Mouse (Mus musculus) right cerebral cortex, postnatal 25 days (tissue): ENCODE data around the gene Gm11172.
"Not testable (repeated sequence)": the region's sequence is repeated elsewhere in the genome, so short reads cannot be mapped to it uniquely, and the experiment has no call there.

ENCODE experiments used
- DNase-seq: peaks from one replicate; pipeline ENCODE4 v3.0.0; 2022

Gm11172 gene

DNA sequence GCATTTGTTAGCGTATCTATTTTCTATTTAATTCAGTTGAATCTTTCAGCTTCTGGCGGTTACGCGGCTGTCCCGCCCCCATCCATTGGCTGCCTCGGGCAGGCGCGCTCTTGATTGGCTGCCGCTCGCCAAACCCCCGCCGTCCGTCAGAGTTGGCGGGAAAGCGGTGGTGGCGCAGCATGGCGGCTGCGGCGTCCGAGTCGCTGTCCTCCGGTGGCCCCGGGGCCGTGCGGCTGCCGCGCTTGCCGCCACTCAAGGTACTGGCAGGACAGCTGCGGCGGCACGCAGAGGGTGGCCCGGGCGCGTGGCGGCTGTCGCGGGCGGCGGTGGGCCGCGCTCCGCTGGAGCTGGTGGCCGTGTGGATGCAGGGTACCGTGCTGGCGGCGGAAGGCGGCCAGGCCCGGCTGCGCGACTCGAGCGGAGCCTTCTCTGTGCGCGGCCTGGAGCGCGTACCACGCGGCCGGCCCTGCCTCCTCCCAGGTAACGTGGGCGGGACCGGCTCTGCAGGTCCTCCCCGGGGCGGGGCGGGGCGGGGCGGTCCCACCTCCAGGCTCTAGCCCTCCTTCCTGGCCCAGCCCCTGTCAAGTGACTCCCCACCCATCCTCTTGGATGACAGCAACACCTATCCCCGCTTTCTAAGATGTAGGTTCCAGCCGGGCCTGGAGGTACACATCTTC lies 22.3 kb downstream of the Gm11172 start, which contains the start of gene Rmi2:
Gene Rmi2 (plus strand): TSS at position 149 of the 677 bp plus-strand sequence.
- DNase-seq, result peak; percentile 86

GRCm38 (mm10) chr16:10836388-10836787 lies 23.7 kb downstream of the Gm11172 start:
- no peak for DNase-seq

DNA sequence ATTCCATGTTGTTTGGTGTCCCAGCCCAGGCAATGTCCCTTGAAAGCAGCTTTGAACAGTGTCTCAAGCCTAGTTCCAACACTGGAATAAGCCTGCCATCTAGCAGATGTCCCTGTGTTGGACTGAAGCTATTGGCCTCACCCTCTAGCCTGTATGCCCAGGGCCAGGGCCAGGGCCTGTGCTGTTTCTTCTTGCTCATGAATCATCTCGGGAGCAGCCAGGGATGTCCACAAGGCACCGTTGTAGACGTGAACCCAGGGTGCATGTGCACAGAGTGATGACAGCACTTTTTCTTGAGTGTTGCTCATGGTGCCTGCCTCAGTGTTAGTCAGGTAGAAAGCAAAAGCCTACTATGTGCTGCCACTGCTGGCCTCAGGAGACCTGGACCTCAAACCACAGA lies 24.5 kb downstream of the Gm11172 start:
- no peak for DNase-seq

- DNase-seq, result no peak
Measured at GRCm38 (mm10) chr16:10837903-10838302, 25.2 kb downstream of the Gm11172 start.

DNA sequence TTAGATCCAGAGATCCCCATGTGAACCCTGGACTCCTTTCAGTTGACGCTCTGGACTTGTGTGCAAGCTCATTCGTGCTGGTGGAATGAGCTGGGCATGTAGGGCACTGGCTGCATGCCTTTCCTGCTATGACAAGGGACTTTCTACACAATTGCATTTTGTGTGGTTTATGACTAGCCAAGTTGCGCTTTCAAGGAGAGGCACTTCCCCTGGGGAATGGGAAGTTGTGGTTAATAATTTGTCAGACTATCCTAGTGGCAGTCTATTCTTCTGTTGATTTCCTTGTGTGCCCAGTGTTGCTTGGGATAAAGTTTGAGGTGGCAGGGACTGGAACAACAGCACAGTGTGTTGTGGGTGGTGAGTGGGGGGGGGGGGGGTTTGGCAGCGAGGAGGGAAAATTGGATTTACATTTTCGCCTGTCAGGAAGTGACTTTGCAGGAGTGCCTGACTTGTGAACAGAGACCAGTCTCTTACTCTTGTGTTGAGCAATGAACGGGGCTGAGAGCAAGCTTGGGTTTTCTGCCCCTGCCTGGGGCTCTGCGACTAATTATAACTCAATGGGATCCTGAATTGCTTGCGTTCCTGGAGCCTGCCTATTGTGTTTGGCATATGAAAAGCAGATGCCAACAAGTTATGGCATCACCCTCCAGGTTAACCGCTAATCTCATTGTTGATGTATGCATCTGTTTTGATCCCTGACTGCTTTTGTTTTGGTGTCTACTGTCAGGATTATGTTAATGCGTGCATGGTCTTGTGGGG lies 26.0 kb downstream of the Gm11172 start:
- no peak for DNase-seq

DNA sequence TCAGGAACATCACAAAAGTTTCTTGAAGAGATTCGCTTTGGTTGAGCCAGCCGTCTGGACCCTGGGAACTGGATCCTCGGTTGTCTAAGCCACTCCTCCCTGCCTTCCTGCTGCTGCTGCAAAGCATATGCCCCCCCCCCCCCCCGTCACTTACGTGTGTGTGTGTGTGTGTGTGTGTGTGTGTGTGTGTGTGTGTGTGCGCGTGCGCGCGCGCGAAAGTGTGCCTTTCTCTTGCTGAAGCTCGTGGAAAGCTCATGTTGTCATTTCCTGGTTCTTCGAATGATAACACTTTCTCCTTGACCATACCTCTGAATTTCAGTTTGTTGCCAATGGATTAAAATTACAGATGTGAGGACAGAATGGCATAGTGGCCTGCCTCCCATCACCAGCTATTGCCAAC lies 27.3 kb downstream of the Gm11172 start:
- no peak for DNase-seq

GRCm38 (mm10) chr16:10842282-10842855 lies 29.7 kb downstream of the Gm11172 start:
- DNase-seq, result no peak

GRCm38 (mm10) chr16:10843486-10844318 lies 31.0 kb downstream of the Gm11172 start:
- DNase-seq, result no peak

DNA sequence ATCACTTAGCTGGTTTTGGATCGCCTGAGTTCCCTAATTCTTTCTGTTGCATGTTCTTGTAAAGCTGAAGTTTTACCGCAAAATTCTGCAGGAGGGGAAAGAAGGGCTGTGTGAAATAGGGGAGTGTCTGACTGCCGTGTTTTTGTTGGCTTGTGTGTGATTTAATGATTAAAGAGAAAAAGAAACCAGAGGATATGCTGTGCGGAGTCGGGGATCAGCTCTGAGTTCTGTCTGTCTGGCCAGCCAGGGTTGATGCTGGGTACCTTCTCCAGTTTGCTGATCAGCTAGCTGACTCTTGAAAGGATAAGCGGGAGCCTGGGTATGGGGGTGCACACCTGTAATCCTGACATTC lies 31.6 kb downstream of the Gm11172 start:
- no peak for DNase-seq

- DNase-seq, result no peak
Measured at GRCm38 (mm10) chr16:10845952-10846351, 33.2 kb downstream of the Gm11172 start.

DNA sequence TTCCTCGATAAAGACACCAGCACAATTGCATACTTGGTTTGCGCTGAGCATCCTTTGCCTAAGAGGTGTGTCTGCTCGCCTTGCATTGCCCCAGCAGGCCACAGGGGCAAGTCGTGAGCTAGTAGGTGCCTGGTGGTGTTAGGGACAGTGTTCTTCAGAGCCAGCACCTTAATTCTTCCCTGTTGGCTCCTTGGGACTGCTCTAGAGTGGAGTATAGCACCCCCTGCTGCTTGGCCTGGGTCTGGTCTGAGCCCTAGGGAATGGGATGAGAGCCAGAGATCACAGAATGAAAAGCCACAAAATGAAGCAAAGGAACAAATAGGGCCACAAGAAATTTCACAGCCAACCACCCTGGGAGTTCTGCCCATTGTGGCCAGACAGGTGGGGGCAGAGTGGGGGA lies 33.8 kb downstream of the Gm11172 start:
- DNase-seq, result peak; percentile 30

DNA sequence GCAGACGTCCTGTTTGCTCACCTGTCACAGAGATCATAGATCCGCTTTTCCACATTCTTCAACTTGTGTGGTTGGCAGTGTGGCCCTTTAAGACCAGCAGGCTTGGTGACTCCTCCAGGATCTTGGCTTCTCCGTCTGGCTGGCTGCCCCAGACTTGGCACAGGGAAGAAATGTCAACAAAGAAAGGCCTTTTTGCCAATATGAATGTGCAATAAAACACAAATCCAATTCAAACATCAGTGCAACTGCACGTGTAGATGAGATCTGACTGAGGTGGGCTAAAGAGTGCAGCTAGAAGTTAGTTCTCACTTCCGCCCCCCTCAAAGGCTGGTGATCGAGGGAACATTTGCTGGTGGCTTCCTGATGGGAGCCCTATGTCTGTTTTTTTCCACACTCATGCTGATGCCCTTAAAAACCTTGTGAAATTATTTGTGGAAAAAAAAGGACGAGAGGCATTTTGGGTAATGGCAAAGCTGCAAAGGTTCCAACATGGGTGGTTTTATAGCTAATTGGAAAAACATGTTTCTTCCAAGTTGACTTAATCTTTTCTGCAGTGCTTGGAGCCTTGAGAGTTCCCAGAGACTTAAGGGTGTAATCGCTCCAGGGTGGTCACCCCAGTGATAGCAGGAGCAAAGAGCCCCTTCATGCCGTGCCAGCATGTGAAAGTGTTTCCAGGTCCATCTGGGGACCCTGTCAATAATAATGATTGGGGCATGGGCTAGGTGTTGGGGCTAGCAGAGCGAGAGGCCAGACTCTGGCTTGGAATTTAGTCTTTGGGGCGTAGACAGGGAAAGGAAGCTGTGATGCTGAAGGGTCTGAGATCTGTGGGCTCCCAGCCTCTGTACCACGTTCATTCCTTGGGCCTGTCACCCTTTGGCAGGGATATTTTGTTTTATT lies 37.5 kb downstream of the Gm11172 start:
- peak; percentile 23 for DNase-seq

GRCm38 (mm10) chr16:10850905-10851304 lies 38.2 kb downstream of the Gm11172 start:
- DNase-seq, result no peak

- DNase-seq, result not testable (repeated sequence)
Measured at GRCm38 (mm10) chr16:10852216-10852615, 39.5 kb downstream of the Gm11172 start.

GRCm38 (mm10) chr16:10859726-10860245 lies 47.1 kb downstream of the Gm11172 start:
- DNase-seq, result no peak

- DNase-seq, result no peak
Measured at GRCm38 (mm10) chr16:10861408-10861807, 48.7 kb downstream of the Gm11172 start.
